Mouse (Mus musculus): ENCODE measurements at regions not wholly inside any gene's neighbourhood (a gene's known extent, or its start where the extent isn't known, plus 50 kb on each side); places are given as distances from the start of the nearest gene placed in this dataset.

DNA sequence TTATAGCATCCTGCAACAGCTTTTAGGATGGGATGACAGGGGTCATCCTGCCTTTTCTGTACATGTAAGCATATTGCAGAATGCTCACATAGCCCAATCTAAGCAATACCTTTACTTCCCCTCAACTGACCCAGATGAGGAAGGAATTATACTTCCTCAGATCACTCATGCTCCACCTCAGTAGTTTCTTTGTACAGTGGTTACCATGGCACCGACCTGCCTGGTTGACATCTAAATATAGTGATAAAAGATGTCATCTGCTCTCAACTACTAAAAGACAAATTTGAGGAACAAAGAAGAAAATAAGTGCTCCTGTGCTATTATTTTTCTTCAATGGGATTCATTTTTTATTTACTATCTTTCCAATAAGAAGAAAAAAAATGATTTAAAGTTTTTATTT lies 994.6 kb upstream of the Gm37988 start:
- Histone ChIP-seq H3K27me3 (replicated peaks) (no peaks in the 10 kb centered on the region), H3K4me2 (no peak overlapping the region), H3K9ac (no peak overlapping the region), H3K9me3 (no peaks in the 10 kb centered on the region), H3K4me1 (no peaks in the 10 kb centered on the region), H3K4me3 (no peak overlapping the region), H3K36me3 (replicated peaks) (no peaks in the 10 kb centered on the region), H3K27ac (no peak overlapping the region)
- ATAC-seq (replicated peaks): no peak
- WGBS: 77% methylated on average over 1 of the region's 1 CpGs

DNA sequence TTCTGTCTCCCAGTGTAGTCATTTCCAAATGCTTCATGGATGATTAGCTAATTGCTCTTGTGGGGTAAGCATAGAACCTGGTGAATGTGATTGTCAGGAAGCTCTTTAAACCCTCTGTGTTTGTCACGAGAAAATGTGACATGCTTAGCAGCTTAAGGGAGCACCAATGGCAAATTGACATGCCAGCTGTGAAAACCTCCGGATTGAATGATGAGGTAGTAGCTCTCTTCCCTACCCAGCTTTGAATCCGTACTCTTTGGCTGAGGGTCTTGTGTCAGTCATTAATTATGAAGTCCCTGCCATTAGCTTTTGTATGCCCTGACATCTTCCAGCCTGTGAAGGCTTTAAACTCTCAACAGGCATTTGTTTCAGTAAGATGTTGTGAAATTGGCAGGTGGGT lies 965.7 kb upstream of the Gm37988 start:
- ATAC-seq (replicated peaks): peak; percentile 67; the same call in 1 of the 2 replicates
- no peak overlapping the region for H3K9ac ChIP-seq
- H3K36me3 ChIP-seq (replicated peaks): no peaks in the 10 kb centered on the region
- no peak overlapping the region for H3K4me2 ChIP-seq
- H3K27me3 ChIP-seq (replicated peaks): no peaks in the 10 kb centered on the region
- H3K4me1 ChIP-seq: no peaks in the 10 kb centered on the region
- H3K27ac ChIP-seq: no peak overlapping the region
- no peak overlapping the region for H3K4me3 ChIP-seq
- no peaks in the 10 kb centered on the region for H3K9me3 ChIP-seq
- WGBS: 18% methylated on average over 3 of the region's 3 CpGs

All from midbrain, embryonic 15.5 days (tissue).